Mouse (Mus musculus): ENCODE results near the gene Osbpl8.

Gene Osbpl8

DNA sequence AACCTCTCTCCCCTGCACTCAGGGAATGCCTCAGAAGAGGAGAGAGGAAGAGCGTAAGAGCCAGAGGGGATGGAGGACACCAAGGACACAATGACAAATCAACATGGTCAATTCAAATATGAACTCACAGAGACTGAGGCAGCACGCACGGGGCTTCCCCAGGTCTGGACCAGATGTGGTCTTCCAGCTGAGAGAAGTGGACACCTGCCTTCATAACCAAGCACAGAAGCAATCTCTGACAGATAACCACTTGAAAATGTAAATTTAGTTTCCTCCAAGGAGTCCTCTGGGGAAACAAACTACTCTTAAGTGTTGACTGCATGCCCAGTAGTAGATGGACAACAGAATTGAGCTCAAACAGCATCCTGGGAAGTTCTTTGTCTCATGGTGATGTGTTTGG, 9.5 kb upstream of the Osbpl8 start:
- peak; percentile 11 for DNase-seq (ENCODE audit: low read depth)

DNA sequence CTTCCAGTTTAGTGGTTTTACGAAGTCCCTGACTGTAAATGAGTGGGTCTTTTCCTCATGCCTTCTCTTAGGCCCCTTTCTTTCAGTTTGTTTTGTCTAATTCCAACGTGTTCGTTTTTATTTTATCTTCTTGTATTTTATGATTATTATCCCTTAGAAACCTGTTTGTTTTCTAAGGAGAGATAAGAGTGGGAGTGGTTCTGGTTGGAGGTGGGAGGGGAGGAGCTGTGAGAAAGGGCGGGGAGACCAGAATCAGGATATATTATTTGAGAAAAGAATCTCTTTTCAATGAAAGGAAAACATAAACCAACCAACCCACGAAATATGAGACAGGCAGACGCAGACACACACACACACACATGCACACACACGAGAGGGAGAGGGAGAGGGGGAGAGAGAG, 9.0 kb upstream of the Osbpl8 start:
- DNase-seq (ENCODE audit: low read depth): peak; percentile 29

DNA sequence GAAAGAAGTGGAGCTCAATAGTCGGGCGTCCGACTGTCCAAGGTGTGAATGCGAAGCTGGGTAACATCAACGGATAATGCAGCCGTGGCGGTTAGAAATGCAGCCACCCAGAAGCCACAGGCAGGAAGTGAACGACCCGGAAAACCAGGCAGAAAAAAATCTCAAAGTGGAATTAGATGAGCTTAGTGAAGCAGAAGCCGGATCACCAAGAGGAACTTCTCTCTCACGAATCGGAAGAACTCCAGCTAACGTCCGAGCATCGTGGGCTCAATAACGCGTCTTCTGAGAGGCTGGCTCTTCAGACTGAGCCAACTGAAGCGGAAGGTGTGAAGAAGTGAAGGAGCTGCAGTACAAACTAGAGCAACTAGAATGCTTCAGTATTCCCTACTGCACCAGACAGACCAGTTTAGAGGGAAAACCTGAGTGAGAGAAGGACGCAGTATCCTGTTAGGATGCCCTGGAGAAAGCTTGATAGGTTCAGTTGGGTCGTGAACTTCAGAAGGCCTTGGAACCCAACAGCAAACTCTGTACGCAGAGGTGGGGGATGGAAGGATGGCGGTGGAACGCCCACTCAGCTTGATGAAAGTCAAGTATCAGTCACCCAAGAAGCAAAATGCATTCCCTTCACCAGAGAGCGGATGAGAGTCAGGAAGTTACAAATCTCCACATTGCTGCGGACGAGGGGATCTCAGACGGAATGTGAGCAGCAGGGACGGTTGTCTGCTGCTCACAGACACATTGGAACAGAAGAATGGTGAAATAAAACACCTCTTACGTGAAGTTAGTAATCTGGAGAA, 8.0 kb upstream of the Osbpl8 start:
- peak; percentile 87 for DNase-seq (ENCODE audit: low read depth)

DNA sequence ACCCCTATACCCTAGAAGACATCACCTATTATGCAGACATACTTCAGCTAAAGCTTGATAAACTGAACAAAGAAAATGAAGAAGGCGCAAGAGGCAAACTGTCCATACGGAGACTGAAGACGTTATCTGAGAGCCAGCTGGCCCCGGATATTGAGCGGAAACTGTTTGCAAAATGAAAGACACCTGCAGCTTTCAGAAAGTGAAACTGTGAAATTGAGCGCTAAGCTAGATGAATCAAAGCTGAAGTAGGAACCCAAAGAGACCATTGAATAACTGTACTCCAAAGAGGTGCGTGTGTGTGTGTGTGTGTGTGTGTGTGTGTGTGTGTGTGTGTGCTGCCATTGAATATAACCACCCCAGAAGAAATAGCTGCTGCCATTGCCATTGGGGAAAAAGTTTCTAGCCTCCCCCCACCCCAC, 7.3 kb upstream of the Osbpl8 start:
- peak; percentile 92 for DNase-seq (ENCODE audit: low read depth)

DNA sequence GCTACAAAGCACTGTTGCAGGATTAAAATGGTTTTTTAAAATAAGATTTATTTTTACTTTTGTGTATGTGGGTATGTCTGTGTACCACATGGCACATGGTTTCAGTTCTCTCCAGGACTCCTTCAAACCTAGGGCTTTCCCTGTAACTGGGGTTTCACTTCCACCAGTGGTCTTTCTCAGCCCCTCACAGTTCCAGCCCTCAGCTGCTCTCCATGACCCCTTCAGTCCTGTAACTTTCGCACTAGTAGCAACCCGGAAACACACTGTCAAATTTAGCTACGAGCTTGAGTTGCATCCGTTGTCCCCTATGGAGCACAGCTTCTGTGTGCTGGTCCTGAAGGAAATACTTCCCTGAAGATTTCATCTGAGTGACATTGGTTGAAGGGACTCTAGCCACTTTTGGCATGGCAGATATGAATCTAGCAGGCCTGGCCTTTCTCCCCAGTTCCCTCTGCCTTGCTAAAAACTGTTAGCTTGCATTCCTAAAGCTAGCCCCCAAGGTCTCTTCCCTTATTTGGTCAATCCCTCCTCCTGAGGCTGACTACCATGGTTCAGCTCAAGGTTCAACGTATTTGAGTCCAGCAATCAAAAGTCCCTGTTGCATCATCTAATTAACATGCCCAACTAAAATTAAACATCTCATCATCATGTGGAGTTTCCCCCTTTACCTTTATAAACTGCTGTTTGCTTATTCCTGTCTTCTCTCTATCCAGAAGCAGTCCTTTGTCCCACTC, 4.6 kb upstream of the Osbpl8 start:
- no peak for DNase-seq (ENCODE audit: low read depth)

GRCm38 (mm10) chr10:111160540-111160939, 4.0 kb upstream of the Osbpl8 start:
- no peak for DNase-seq (ENCODE audit: low read depth)

GRCm38 (mm10) chr10:111161373-111161772, 3.2 kb upstream of the Osbpl8 start:
- DNase-seq (ENCODE audit: low read depth): no peak

GRCm38 (mm10) chr10:111163025-111163424, 1.5 kb upstream of the Osbpl8 start:
- DNase-seq (ENCODE audit: low read depth): no peak

DNA sequence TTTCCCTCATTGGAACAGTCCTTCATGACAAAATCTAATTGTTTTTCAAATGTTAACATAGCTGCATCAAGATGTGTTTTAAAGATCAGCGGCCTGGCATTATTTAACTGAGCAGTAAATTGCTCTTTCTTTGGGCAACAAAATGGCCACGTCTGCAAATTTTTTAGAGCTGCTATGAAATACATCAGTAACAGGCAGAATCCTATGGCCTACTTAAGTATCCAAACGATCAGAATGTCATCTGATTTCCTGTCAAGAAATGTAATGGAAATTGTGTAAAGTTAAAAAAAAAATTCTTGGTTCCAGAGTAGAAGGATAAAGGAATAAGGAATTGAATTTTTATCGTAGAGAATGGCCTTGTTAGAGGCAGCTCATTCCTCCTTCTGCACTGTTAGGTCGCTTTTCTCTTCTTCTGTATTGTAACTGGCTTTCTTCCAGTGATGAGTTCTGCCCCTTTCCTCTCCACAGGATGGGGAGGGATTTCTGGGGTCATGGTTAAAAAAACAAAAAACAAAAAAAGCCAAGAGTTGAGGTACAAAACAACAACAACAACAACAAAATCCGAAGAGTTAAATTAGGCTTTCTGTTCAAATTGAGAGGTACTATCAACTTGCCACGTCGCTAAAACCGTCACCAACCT, 831 bp upstream of the Osbpl8 start:
- no peak for DNase-seq (ENCODE audit: low read depth)

GRCm38 (mm10) chr10:111165219-111165981, 848 bp downstream of the Osbpl8 start:
- DNase-seq (ENCODE audit: low read depth): peak; percentile 88

GRCm38 (mm10) chr10:111166057-111166841, 1.7 kb downstream of the Osbpl8 start:
- peak; percentile 26 for DNase-seq (ENCODE audit: low read depth)

- peak; percentile 55 for DNase-seq (ENCODE audit: low read depth)
Observed at GRCm38 (mm10) chr10:111167444-111167843, 2.9 kb downstream of the Osbpl8 start.

- DNase-seq (ENCODE audit: low read depth): peak; percentile 29
Observed at GRCm38 (mm10) chr10:111168305-111168704, 3.8 kb downstream of the Osbpl8 start.

DNA sequence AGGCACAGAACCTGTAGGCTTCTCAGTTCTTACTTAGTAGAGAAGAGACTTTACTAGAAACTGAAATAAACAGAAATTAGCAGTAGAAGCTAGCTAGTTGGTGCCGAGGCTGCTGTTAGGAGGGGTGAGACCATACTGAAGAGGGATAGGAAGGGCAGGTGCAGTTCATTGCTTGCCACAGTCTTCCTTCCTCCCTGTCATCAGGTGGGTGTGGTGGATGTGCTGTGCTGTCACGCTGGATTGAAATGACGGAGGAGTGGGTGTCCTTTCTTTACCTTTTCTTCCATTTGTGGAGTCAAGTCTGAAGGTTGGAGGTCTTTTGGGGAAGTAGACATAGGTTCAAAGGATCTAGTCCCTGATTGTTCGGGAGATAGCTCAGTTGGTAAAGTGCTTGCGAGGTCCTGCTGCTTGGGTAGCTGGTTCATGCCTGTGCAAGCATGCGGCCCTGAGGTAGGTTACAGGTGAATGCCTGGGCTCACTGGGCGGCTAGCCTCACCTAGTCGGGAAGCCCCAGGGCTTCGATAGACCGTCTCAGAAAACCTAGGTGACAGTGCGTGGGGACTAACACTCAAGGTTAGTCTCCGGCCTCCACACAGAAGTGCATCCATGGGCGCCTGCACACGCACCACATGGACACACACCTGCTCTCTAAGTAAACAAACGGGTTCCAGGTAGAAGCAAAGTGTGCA, 6.8 kb downstream of the Osbpl8 start:
- peak; percentile 70 for DNase-seq (ENCODE audit: low read depth)

GRCm38 (mm10) chr10:111173589-111174247, 9.2 kb downstream of the Osbpl8 start:
- no peak for DNase-seq (ENCODE audit: low read depth)

DNA sequence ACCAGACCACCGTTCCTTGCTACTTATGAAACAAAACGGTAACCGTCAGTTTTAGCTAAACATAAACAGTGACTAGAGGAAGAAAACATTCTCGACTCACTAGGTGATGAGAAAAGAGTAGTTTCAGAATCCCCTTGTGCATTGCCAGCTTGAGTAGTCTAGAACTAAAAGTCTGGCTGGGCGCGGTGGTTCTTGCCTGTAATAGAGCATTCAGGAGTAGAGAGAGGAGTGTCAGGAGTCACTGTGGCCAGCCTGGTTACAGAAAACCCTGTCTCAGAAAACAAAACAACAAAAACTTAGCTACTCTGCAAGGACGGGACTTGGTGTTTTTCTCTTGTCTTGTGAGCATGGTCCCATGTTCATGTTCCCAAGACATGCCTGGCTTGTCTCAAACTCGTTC, 12.8 kb downstream of the Osbpl8 start:
- peak; percentile 32 for DNase-seq (ENCODE audit: low read depth)

- DNase-seq (ENCODE audit: low read depth): no peak
Observed at GRCm38 (mm10) chr10:111178024-111178423, 13.5 kb downstream of the Osbpl8 start.

GRCm38 (mm10) chr10:111180633-111181032, 16.1 kb downstream of the Osbpl8 start:
- DNase-seq (ENCODE audit: low read depth): no peak

DNA sequence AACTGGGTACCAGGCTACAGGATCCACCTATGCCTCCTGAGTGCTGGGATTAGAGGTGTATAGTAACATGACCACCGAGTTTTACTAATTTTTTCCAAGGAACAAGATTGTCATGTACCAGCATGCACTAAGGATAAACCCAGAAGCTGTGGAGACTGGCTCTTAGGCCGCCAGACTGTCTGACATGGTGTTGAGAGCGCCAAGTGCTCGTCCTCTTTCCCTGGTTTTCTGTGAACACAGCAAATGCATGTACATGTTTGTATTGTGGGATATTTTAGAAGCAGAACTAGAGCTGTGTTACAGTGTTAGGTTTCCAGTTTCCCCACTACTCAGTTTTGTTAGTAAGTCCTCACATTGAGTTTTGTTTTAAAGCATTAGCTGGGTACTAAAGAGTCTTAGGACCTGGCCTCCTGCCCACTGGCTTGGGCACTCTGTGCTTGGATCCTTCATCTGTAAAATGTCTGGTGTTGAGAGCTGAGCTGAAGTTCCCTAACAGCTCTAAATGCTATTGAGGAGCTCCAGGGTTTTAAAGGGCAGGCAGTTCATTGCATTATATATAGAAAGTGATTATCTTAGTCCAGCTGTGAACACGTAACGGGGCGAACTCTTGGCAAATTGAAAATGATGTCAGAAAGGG, 19.2 kb downstream of the Osbpl8 start:
- DNase-seq (ENCODE audit: low read depth): no peak

Measured in induced T-regulatory cell, adult 2 months (primary cell).